Mouse (Mus musculus) heart, embryonic 15.5 days (tissue): ENCODE results near the gene Sidt2. TPM values are rescaled to one million over a fixed set of nuclear protein-coding genes. Genes with fewer than 3 reads are reported as not detected.

Experiments used
- ATAC-seq: fragments of 200-750 bp; cut with Nextera tagmentation; replicated peaks from 2 replicates; pipeline ENCODE4 v1.8.0; 2017; ENCODE audit warnings: low read depth, moderate TSS enrichment; ENCODE audit not compliant: insufficient number of reproducible peaks, insufficient read depth, low FRiP score
- H3K27ac ChIP-seq: fragments of 300-500 bp; sonication (generic); 2 replicates; pipeline ENCODE4 v1.5.1; 2015; ENCODE audit warnings: mild to moderate bottlenecking, inconsistent platforms
- H3K27me3 ChIP-seq: fragments of 300-500 bp; sonication (generic); 2 replicates; pipeline ENCODE4 v1.6.1; 2015; ENCODE audit warnings: inconsistent platforms
- H3K36me3 ChIP-seq: fragments of 300-500 bp; sonication (generic); 2 replicates; pipeline ENCODE4 v1.6.1; 2015; ENCODE audit warnings: mild to moderate bottlenecking, inconsistent platforms
- H3K4me1 ChIP-seq: fragments of 300-500 bp; sonication (generic); replicated peaks from 2 replicates; pipeline ENCODE4 v1.6.1; 2015; ENCODE audit warnings: inconsistent platforms
- H3K4me2 ChIP-seq: fragments of 300-500 bp; sonication (generic); 2 replicates; pipeline ENCODE4 v1.6.1; 2015; ENCODE audit warnings: inconsistent platforms, mild to moderate bottlenecking, moderate library complexity
- H3K4me3 ChIP-seq: fragments of 300-500 bp; sonication (generic); 2 replicates; pipeline ENCODE4 v1.5.1; 2015; ENCODE audit warnings: mild to moderate bottlenecking, inconsistent platforms
- H3K9ac ChIP-seq: fragments of 300-500 bp; sonication (generic); 2 replicates; pipeline ENCODE4 v1.6.1; 2015; ENCODE audit warnings: mild to moderate bottlenecking, inconsistent platforms
- H3K9me3 ChIP-seq: fragments of 300-500 bp; sonication (generic); replicated peaks from 2 replicates; pipeline ENCODE4 v1.6.1; 2016; ENCODE audit warnings: inconsistent platforms
- WGBS: fragments of 180-500 bp; shearing (Covaris S2); methylation state at CpG from one replicate; pipeline ENCODE4 v1.1.7; 2015; ENCODE audit warnings: mixed read lengths; 5-methylcytosine and 5-hydroxymethylcytosine counted together
- polyA plus RNA-seq: library from polyadenylated mRNA; unstranded; fragments of >200 nt; fragmentation: Nextera tagmentation; extraction: Ambion mirVana; gene quantifications from 2 replicates; pipeline ENCODE4 v1.2.1, GENCODE M21; 2015

Gene Sidt2
- polyA plus RNA-seq, 1 experiment from 2014 or later, result 31.4 TPM

GRCm38 (mm10) chr9:45963577-45963976, 8.5 kb upstream of the Sidt2 start:
- Histone ChIP-seq H3K27ac (no peak overlapping the region), H3K36me3 (peaks cover 39% of the 10 kb centered on the region), H3K9me3 (no peaks in the 10 kb centered on the region), H3K4me2 (no peak overlapping the region), H3K4me3 (no peak overlapping the region), H3K9ac (no peak overlapping the region), H3K27me3 (no peaks in the 10 kb centered on the region), H3K4me1 (peaks cover 15% of the 10 kb centered on the region; the same call in 1 of the 2 replicates)
- no peak for ATAC-seq
- 71% methylated on average over 6 of the region's 6 CpGs for WGBS

GRCm38 (mm10) chr9:45961855-45962254, 6.8 kb upstream of the Sidt2 start:
- H3K36me3 ChIP-seq, result peaks cover 25% of the 10 kb centered on the region

GRCm38 (mm10) chr9:45959661-45960060, 4.6 kb upstream of the Sidt2 start:
- H3K36me3 ChIP-seq, result peaks cover 8% of the 10 kb centered on the region
- WGBS, result 82% methylated on average over 7 of the region's 7 CpGs
- peaks cover 27% of the 10 kb centered on the region for H3K4me1 ChIP-seq
- no peak for ATAC-seq
- no peak overlapping the region for H3K4me3 ChIP-seq
- no peaks in the 10 kb centered on the region for H3K9me3 ChIP-seq
- no peaks in the 10 kb centered on the region for H3K27me3 ChIP-seq
- no peak overlapping the region for H3K9ac ChIP-seq
- peak overlapping the region; percentile 5; the same call in 1 of the 2 replicates for H3K27ac ChIP-seq
- H3K4me2 ChIP-seq, result no peak overlapping the region

More at GRCm38 (mm10) chr9:45961855-45962254, 6.8 kb upstream of the Sidt2 start:
- no peak for ATAC-seq
- H3K9me3 ChIP-seq, result no peaks in the 10 kb centered on the region
- H3K27me3 ChIP-seq, result no peaks in the 10 kb centered on the region
- H3K27ac ChIP-seq, result no peak overlapping the region
- H3K4me3 ChIP-seq, result no peak overlapping the region
- no peak overlapping the region for H3K9ac ChIP-seq
- H3K4me1 ChIP-seq, result peaks cover 20% of the 10 kb centered on the region
- 60% methylated on average over 2 of the region's 2 CpGs for WGBS
- no peak overlapping the region for H3K4me2 ChIP-seq

GRCm38 (mm10) chr9:45958851-45959250, 3.8 kb upstream of the Sidt2 start:
- peaks cover 3% of the 10 kb centered on the region; the same call in 1 of the 2 replicates for H3K36me3 ChIP-seq
- H3K27ac ChIP-seq, result peak overlapping the region; percentile 60
- no peak overlapping the region for H3K4me3 ChIP-seq
- peaks cover 30% of the 10 kb centered on the region for H3K4me1 ChIP-seq
- no peaks in the 10 kb centered on the region for H3K9me3 ChIP-seq
- no peak overlapping the region for H3K4me2 ChIP-seq
- H3K27me3 ChIP-seq, result no peaks in the 10 kb centered on the region
- 61% methylated on average over 4 of the region's 4 CpGs for WGBS
- no peak for ATAC-seq
- H3K9ac ChIP-seq, result no peak overlapping the region

- Histone ChIP-seq H3K36me3 (0 out of 2 replicates have a peak, but pooled peaks cover 3% of the 10 kb centered on the region), H3K9me3 (no peaks in the 10 kb centered on the region), H3K4me2 (no peak overlapping the region), H3K4me1 (peaks cover 30% of the 10 kb centered on the region), H3K27me3 (no peaks in the 10 kb centered on the region), H3K4me3 (no peak overlapping the region), H3K27ac (peak overlapping the region; percentile 60), H3K9ac (no peak overlapping the region)
- 54% methylated on average over 7 of the region's 7 CpGs for WGBS
- ATAC-seq, result no peak
Observed at GRCm38 (mm10) chr9:45958023-45958670, 3.1 kb upstream of the Sidt2 start.

- Histone ChIP-seq H3K27ac (peak overlapping the region; percentile 95), H3K9me3 (no peaks in the 10 kb centered on the region), H3K27me3 (no peaks in the 10 kb centered on the region), H3K9ac (peak overlapping the region; percentile 97), H3K4me2 (peak overlapping the region; percentile 80), H3K4me3 (peak overlapping the region; percentile 92), H3K36me3 (peaks cover 28% of the 10 kb centered on the region), H3K4me1 (peaks cover 33% of the 10 kb centered on the region)
- ATAC-seq, result peak; percentile 29
- WGBS, result under 1% methylated on average over 63 of the region's 63 CpGs
Observed at GRCm38 (mm10) chr9:45954294-45955106, 558 bp downstream of the Sidt2 start.

GRCm38 (mm10) chr9:45953511-45954293, 1.4 kb downstream of the Sidt2 start:
- H3K4me1 ChIP-seq, result peaks cover 29% of the 10 kb centered on the region
- H3K4me2 ChIP-seq, result peak overlapping the region; percentile 80
- peak overlapping the region; percentile 95 for H3K27ac ChIP-seq
- peaks cover 35% of the 10 kb centered on the region for H3K36me3 ChIP-seq
- H3K9me3 ChIP-seq, result no peaks in the 10 kb centered on the region
- peak overlapping the region; percentile 97 for H3K9ac ChIP-seq
- ATAC-seq, result no peak
- WGBS, result 44% methylated on average over 13 of the region's 13 CpGs
- peak overlapping the region; percentile 92 for H3K4me3 ChIP-seq
- H3K27me3 ChIP-seq, result no peaks in the 10 kb centered on the region

GRCm38 (mm10) chr9:45952890-45953289, 2.2 kb downstream of the Sidt2 start:
- H3K4me1 ChIP-seq, result peaks cover 23% of the 10 kb centered on the region
- ATAC-seq, result no peak
- no peak overlapping the region for H3K27ac ChIP-seq
- peak overlapping the region; percentile 80 for H3K4me2 ChIP-seq
- H3K9ac ChIP-seq, result 0 out of 2 replicates have a peak overlapping the region, but pooled peaks have one; percentile 97
- no peaks in the 10 kb centered on the region for H3K27me3 ChIP-seq
- H3K4me3 ChIP-seq, result peak overlapping the region; percentile 92
- WGBS, result 78% methylated on average over 7 of the region's 7 CpGs
- H3K36me3 ChIP-seq, result peaks cover 43% of the 10 kb centered on the region
- no peaks in the 10 kb centered on the region for H3K9me3 ChIP-seq

- Histone ChIP-seq H3K4me1 (peaks cover 23% of the 10 kb centered on the region), H3K4me2 (no peak overlapping the region), H3K9me3 (no peaks in the 10 kb centered on the region), H3K27me3 (no peaks in the 10 kb centered on the region), H3K4me3 (no peak overlapping the region), H3K9ac (no peak overlapping the region), H3K27ac (no peak overlapping the region), H3K36me3 (peaks cover 50% of the 10 kb centered on the region)
- 90% methylated on average over 4 of the region's 4 CpGs for WGBS
- ATAC-seq, result no peak
Observed at GRCm38 (mm10) chr9:45952057-45952456, 3.0 kb downstream of the Sidt2 start.

- no peak overlapping the region for H3K9ac ChIP-seq
- no peaks in the 10 kb centered on the region for H3K9me3 ChIP-seq
- no peak overlapping the region for H3K4me2 ChIP-seq
- H3K4me3 ChIP-seq, result no peak overlapping the region
- no peaks in the 10 kb centered on the region for H3K27me3 ChIP-seq
- no peaks in the 10 kb centered on the region for H3K4me1 ChIP-seq
- no peak for ATAC-seq
- H3K27ac ChIP-seq, result no peak overlapping the region
- WGBS, result 83% methylated on average over 10 of the region's 10 CpGs
- H3K36me3 ChIP-seq, result peaks cover 72% of the 10 kb centered on the region
Observed at GRCm38 (mm10) chr9:45946872-45947183, 8.2 kb downstream of the Sidt2 start.

- Histone ChIP-seq H3K9me3 (no peaks in the 10 kb centered on the region), H3K4me1 (no peaks in the 10 kb centered on the region), H3K27me3 (no peaks in the 10 kb centered on the region), H3K9ac (no peak overlapping the region), H3K27ac (no peak overlapping the region), H3K4me3 (no peak overlapping the region), H3K36me3 (peaks cover 72% of the 10 kb centered on the region), H3K4me2 (no peak overlapping the region)
- no peak for ATAC-seq
- 85% methylated on average over 16 of the region's 16 CpGs for WGBS
Observed at GRCm38 (mm10) chr9:45946182-45946871, 8.7 kb downstream of the Sidt2 start.
